Mouse (Mus musculus) midbrain, embryonic 15.5 days (tissue): ENCODE results near the gene Acyp1. TPM values are rescaled to one million over a fixed set of nuclear protein-coding genes. Genes with fewer than 3 reads are reported as not detected.

Experiments
- ATAC-seq: fragments of 200-750 bp; cut with Nextera tagmentation; replicated peaks from 2 replicates; pipeline ENCODE4 v1.8.0; 2017; ENCODE audit warnings: moderate TSS enrichment
- H3K27ac ChIP-seq: fragments of 300-500 bp; sonication (generic); 2 replicates; pipeline ENCODE4 v1.5.1; 2015; ENCODE audit warnings: mild to moderate bottlenecking, inconsistent platforms
- H3K27me3 ChIP-seq: fragments of 300-500 bp; sonication (generic); replicated peaks from 2 replicates; pipeline ENCODE4 v1.6.1; 2015; ENCODE audit warnings: inconsistent platforms
- H3K36me3 ChIP-seq: fragments of 300-500 bp; sonication (generic); replicated peaks from 2 replicates; pipeline ENCODE4 v1.6.1; 2015; ENCODE audit warnings: inconsistent platforms
- H3K4me1 ChIP-seq: fragments of 300-500 bp; sonication (generic); 2 replicates; pipeline ENCODE4 v1.6.1; 2015; ENCODE audit warnings: inconsistent platforms
- H3K4me2 ChIP-seq: fragments of 300-500 bp; sonication (generic); 2 replicates; pipeline ENCODE4 v1.6.1; 2015; ENCODE audit warnings: inconsistent platforms, mild to moderate bottlenecking, moderate library complexity
- H3K4me3 ChIP-seq: fragments of 300-500 bp; sonication (generic); 2 replicates; pipeline ENCODE4 v1.5.1; 2015; ENCODE audit warnings: mild to moderate bottlenecking, inconsistent platforms
- H3K9ac ChIP-seq: fragments of 300-500 bp; sonication (generic); 2 replicates; pipeline ENCODE4 v1.6.1; 2015; ENCODE audit warnings: mild to moderate bottlenecking, inconsistent platforms
- H3K9me3 ChIP-seq: fragments of 300-500 bp; sonication (generic); 2 replicates; pipeline ENCODE4 v1.6.1; 2016; ENCODE audit warnings: inconsistent platforms
- WGBS: fragments of 180-500 bp; shearing (Covaris S2); methylation state at CpG from one replicate; pipeline ENCODE4 v1.1.7; 2015; ENCODE audit warnings: mixed read lengths; 5-methylcytosine and 5-hydroxymethylcytosine counted together
- polyA plus RNA-seq: library from polyadenylated mRNA; unstranded; fragments of >200 nt; fragmentation: Nextera tagmentation; extraction: Ambion mirVana; gene quantifications from 2 replicates; pipeline ENCODE4 v1.2.1, GENCODE M21; 2015

The Acyp1 gene
- polyA plus RNA-seq, 1 experiment from 2014 or later = 49.2 TPM

DNA sequence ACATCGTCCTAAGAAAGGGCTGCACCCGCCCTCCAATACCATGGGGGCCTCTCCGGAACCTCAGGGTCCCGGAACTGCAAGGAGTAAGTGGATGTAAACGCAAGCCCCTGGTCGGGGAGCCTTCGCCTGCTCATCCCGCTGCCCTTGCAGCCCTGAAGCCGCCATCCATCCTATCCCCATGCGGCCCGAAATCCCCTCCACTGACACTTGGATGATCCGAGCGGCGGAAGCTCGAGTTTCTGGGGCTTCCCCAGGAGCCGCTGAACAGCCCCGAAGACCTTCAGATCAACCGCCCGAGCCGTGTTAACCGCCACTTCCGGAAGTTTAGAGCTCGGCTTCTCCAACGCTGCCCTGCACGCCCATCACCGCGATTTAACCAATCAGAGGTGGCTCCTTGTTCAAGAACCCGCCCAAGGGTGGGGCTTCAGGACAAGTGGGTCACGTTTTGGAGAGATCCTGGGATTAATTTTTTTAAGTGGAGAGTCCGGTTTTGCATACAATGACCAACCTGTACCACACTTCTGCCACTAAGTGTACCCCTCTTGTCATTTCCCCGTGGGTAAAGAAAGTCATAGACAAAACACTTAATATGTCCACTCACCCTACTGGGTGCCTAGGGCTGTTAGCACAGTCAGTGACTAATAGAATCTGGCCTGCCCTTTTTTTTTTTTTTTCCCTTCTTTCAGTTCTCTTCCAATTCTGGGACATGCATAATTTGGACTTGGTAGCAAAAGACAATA is 8.0 kb downstream of the Acyp1 start:
- peaks cover 5% of the 10 kb centered on the region for H3K4me1 ChIP-seq
- peak; percentile 99 for ATAC-seq
- WGBS = 0% methylated on average over 31 of the region's 31 CpGs

DNA sequence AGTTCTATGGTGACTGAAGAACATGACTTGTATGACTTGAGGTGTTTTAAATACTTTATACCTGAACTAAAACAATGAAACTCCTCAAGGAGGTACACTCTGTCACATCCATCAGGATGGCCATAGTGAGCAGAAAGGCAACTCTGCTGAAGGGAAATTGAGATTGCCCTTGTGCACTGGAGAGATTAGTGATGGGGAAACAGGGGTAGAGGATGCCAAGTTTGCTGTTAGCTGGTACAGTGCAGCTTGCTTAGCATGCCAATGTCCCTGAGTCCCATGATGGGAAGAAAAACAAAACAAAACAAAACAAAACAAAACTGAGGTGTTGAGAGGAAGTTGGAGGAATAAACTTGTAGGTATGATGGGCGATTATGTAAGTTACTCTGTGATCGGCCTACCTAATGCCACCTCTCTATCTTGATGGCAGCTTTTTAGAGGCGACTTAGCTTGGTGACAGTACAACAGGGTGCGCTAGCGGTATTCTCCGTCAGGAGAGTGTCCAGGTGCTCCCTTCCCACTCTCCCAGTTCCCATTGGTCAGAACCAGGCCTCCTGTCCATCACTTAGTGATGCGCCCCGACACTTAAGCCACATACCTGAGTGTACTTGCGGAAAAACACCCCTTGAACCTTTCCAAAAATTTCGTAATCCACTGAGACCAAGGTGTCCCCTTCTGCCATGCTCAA is 8.7 kb downstream of the Acyp1 start:
- Histone ChIP-seq H3K36me3 (no peaks in the 10 kb centered on the region; the same call in 1 of the 2 replicates), H3K27ac (peak overlapping the region; percentile 83), H3K27me3 (no peaks in the 10 kb centered on the region), H3K4me2 (peak overlapping the region; percentile 79), H3K4me3 (peak overlapping the region; percentile 91), H3K9me3 (no peaks in the 10 kb centered on the region), H3K4me1 (peaks cover 5% of the 10 kb centered on the region), H3K9ac (peak overlapping the region; percentile 90)
- peak; percentile 67 for ATAC-seq
- WGBS = 4% methylated on average over 10 of the region's 10 CpGs

More for the DNA sequence above, 8.0 kb downstream of the Acyp1 start:
- no peaks in the 10 kb centered on the region; the same call in 1 of the 2 replicates for H3K36me3 ChIP-seq
- H3K27ac ChIP-seq = peak overlapping the region; percentile 83
- peak overlapping the region; percentile 90 for H3K9ac ChIP-seq
- peak overlapping the region; percentile 79 for H3K4me2 ChIP-seq
- peak overlapping the region; percentile 91 for H3K4me3 ChIP-seq
- H3K27me3 ChIP-seq = no peaks in the 10 kb centered on the region
- H3K9me3 ChIP-seq = no peaks in the 10 kb centered on the region

DNA sequence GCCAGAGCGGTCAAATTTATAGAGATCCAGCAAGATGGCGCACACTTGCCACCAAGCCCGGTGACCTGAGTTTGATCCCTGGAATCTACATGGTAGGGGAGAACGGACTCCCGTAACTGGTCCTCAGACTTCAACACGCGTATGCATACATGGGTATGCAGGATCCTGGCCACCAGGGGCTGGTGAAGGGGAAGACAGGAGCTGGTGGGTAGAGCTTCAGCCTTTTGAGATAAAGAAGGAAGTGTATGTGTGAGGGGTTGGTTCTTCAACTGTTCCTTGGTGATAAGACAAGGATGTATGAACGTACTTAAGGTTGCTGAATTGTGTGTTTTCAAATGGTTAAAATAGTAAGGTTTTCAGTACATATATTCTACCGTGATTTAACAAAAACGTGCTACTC is 9.3 kb downstream of the Acyp1 start:
- Histone ChIP-seq H3K36me3 (no peaks in the 10 kb centered on the region; the same call in 1 of the 2 replicates), H3K4me3 (no peak overlapping the region), H3K9ac (no peak overlapping the region), H3K4me2 (no peak overlapping the region), H3K4me1 (peaks cover 5% of the 10 kb centered on the region), H3K9me3 (no peaks in the 10 kb centered on the region), H3K27ac (no peak overlapping the region), H3K27me3 (no peaks in the 10 kb centered on the region)
- ATAC-seq = no peak
- WGBS = 95% methylated on average over 10 of the region's 10 CpGs

DNA sequence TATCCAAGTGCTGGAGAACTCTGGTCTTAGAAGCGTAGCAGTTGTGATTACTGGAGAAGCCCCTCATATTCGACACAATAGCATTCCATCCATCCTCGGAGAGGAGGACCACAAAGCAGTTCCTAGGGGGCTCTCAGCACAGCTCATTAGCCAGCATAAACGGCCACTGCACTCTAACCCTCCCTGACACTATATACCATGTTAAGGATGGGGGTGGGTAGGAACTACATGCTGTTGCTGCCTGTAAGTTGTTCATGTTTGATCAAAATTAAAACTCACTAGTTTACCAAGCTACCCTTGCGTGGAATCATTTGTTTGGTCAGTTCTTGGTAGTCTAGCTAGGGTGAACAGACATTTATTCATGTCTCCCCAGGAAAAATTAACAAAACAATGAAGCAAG is 12.0 kb downstream of the Acyp1 start:
- Histone ChIP-seq H3K4me1 (peaks cover 5% of the 10 kb centered on the region), H3K4me3 (no peak overlapping the region), H3K4me2 (no peak overlapping the region), H3K36me3 (no peaks in the 10 kb centered on the region; the same call in 1 of the 2 replicates), H3K27me3 (no peaks in the 10 kb centered on the region), H3K9ac (no peak overlapping the region), H3K27ac (no peak overlapping the region), H3K9me3 (no peaks in the 10 kb centered on the region)
- 74% methylated on average over 5 of the region's 5 CpGs for WGBS
- no peak for ATAC-seq

- Histone ChIP-seq H3K27ac (no peak overlapping the region), H3K27me3 (no peaks in the 10 kb centered on the region), H3K9ac (no peak overlapping the region), H3K4me2 (no peak overlapping the region), H3K36me3 (no peaks in the 10 kb centered on the region; the same call in 1 of the 2 replicates), H3K4me1 (peaks cover 5% of the 10 kb centered on the region; the same call in 1 of the 2 replicates), H3K4me3 (no peak overlapping the region), H3K9me3 (no peaks in the 10 kb centered on the region)
- no peak for ATAC-seq
- 88% methylated on average over 10 of the region's 10 CpGs for WGBS
Observed at GRCm38 (mm10) chr12:85273508-85273907, 14.7 kb downstream of the Acyp1 start.

DNA sequence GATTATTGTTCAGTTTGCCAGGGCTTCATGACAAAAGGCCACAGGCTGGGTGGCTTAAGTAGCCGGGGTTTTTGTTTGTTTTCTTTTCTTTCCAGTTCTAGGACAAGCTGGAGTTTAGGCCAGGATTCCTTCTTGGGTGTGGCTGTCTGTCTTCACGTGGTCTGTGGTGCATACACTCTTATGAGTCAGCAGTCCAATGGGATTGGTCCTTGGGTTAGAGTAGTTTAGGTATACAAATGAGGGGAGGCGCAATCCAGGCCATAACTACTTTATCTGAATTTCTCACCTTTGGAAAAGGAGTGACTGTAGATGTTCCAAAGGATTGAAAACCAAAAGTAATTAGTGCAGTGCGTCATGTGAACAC is 16.4 kb downstream of the Acyp1 start:
- no peak overlapping the region for H3K4me3 ChIP-seq
- no peak overlapping the region for H3K27ac ChIP-seq
- peaks cover 1% of the 10 kb centered on the region; the same call in 1 of the 2 replicates for H3K36me3 ChIP-seq
- no peaks in the 10 kb centered on the region for H3K9me3 ChIP-seq
- ATAC-seq = no peak
- WGBS = 76% methylated on average over 4 of the region's 4 CpGs
- H3K4me2 ChIP-seq = no peak overlapping the region
- peaks cover 5% of the 10 kb centered on the region; the same call in 1 of the 2 replicates for H3K4me1 ChIP-seq
- no peaks in the 10 kb centered on the region for H3K27me3 ChIP-seq
- no peak overlapping the region for H3K9ac ChIP-seq

GRCm38 (mm10) chr12:85271132-85271842 is 17.0 kb downstream of the Acyp1 start:
- no peak overlapping the region for H3K27ac ChIP-seq
- no peak overlapping the region for H3K9ac ChIP-seq
- no peaks in the 10 kb centered on the region for H3K27me3 ChIP-seq
- peak overlapping the region; percentile 56 for H3K4me2 ChIP-seq
- no peak overlapping the region for H3K4me3 ChIP-seq
- H3K36me3 ChIP-seq = peaks cover 3% of the 10 kb centered on the region; the same call in 1 of the 2 replicates
- peaks cover 5% of the 10 kb centered on the region; the same call in 1 of the 2 replicates for H3K4me1 ChIP-seq
- no peaks in the 10 kb centered on the region for H3K9me3 ChIP-seq
- no peak for ATAC-seq
- 73% methylated on average over 7 of the region's 7 CpGs for whole genome bisulfite sequencing

DNA sequence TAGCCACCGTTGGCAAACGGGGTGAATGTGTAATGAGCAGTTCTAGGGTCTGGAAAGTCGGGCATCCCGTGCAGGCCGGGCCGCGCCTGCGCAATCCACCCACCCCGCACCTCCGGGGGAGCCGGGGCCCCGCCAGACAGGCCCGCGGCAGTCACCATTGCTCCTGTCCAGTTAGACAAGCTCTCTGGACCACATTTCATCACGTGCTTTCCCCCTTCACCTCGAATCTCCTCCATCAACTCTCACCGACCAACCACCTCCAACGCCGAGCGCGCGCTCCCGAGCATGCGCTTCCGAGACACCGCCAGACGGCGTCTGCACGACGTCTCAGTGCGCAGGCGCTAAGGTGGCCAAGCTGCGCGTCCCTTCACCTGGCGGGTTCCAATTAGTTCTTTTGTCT is 17.9 kb downstream of the Acyp1 start, which contains the start of gene Mlh3:
Gene Mlh3 (minus strand): TSS at position 281 of the 400 bp plus-strand sequence.
- Histone ChIP-seq H3K4me2 (peak within 1 kb of the TSS; percentile 56), H3K9ac (peak within 1 kb of the TSS; percentile 57), H3K27ac (peak within 1 kb of the TSS; percentile 86), H3K27me3 (no peaks in the 10 kb centered on the region), H3K4me3 (peak within 1 kb of the TSS; percentile 56), H3K36me3 (0 out of 2 replicates have a peak, but pooled peaks cover 3% of the 10 kb centered on the region), H3K4me1 (peaks cover 5% of the 10 kb centered on the region; the same call in 1 of the 2 replicates), H3K9me3 (no peaks in the 10 kb centered on the region)
- peak; percentile 97 for ATAC-seq
- 0% methylated on average over 35 of the region's 35 CpGs for WGBS

- peak overlapping the region; percentile 56 for H3K4me2 ChIP-seq
- no peak; the same call in 1 of the 2 replicates for ATAC-seq
- peak overlapping the region; percentile 56 for H3K4me3 ChIP-seq
- H3K9ac ChIP-seq = peak overlapping the region; percentile 57
- no peaks in the 10 kb centered on the region for H3K9me3 ChIP-seq
- peak overlapping the region; percentile 86 for H3K27ac ChIP-seq
- H3K27me3 ChIP-seq = no peaks in the 10 kb centered on the region
- H3K4me1 ChIP-seq = peaks cover 8% of the 10 kb centered on the region; the same call in 1 of the 2 replicates
- H3K36me3 ChIP-seq = 0 out of 2 replicates have a peak, but pooled peaks cover 3% of the 10 kb centered on the region
- 54% methylated on average over 3 of the region's 3 CpGs for WGBS
Observed at GRCm38 (mm10) chr12:85269821-85270220, 18.4 kb downstream of the Acyp1 start.

DNA sequence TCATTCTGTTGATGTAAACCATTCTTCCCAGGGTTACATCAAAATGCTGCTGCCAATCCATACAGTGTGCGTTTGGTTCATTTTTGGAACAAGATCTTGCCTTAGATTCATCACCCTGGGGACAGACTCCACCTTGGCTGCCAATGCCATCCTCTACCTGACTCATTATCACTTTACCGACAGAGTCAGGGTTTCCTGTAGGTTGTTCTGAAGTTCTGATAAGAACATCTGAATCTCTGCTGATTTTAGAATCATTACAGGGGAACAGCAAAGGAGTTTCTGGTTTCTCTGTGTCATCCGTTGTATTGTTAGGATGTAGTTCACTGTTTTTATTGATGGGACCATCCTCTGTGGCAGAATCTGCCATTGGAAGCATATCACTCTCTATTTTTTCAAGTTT is 22.0 kb downstream of the Acyp1 start:
- Histone ChIP-seq H3K27ac (no peak overlapping the region), H3K9ac (no peak overlapping the region), H3K4me3 (no peak overlapping the region), H3K4me1 (peaks cover 8% of the 10 kb centered on the region; the same call in 1 of the 2 replicates), H3K4me2 (no peak overlapping the region), H3K9me3 (no peaks in the 10 kb centered on the region), H3K36me3 (0 out of 2 replicates have a peak, but pooled peaks cover 3% of the 10 kb centered on the region), H3K27me3 (no peaks in the 10 kb centered on the region)
- WGBS = 97% methylated on average over 3 of the region's 3 CpGs
- ATAC-seq = no peak

- no peaks in the 10 kb centered on the region for H3K27me3 ChIP-seq
- WGBS = 72% methylated on average over 7 of the region's 7 CpGs
- ATAC-seq = no peak
Observed at GRCm38 (mm10) chr12:85264940-85265339, 23.3 kb downstream of the Acyp1 start.

More at GRCm38 (mm10) chr12:85264940-85265339, 23.3 kb downstream of the Acyp1 start:
- H3K36me3 ChIP-seq = 0 out of 2 replicates have a peak, but pooled peaks cover 3% of the 10 kb centered on the region
- H3K4me2 ChIP-seq = no peak overlapping the region
- H3K27ac ChIP-seq = no peak overlapping the region
- no peaks in the 10 kb centered on the region for H3K9me3 ChIP-seq
- no peak overlapping the region for H3K4me3 ChIP-seq
- H3K9ac ChIP-seq = no peak overlapping the region
- H3K4me1 ChIP-seq = 0 out of 2 replicates have a peak, but pooled peaks cover 3% of the 10 kb centered on the region
